ENCODE assay signal across 9 mouse cellular contexts in the genomic region with DNA sequence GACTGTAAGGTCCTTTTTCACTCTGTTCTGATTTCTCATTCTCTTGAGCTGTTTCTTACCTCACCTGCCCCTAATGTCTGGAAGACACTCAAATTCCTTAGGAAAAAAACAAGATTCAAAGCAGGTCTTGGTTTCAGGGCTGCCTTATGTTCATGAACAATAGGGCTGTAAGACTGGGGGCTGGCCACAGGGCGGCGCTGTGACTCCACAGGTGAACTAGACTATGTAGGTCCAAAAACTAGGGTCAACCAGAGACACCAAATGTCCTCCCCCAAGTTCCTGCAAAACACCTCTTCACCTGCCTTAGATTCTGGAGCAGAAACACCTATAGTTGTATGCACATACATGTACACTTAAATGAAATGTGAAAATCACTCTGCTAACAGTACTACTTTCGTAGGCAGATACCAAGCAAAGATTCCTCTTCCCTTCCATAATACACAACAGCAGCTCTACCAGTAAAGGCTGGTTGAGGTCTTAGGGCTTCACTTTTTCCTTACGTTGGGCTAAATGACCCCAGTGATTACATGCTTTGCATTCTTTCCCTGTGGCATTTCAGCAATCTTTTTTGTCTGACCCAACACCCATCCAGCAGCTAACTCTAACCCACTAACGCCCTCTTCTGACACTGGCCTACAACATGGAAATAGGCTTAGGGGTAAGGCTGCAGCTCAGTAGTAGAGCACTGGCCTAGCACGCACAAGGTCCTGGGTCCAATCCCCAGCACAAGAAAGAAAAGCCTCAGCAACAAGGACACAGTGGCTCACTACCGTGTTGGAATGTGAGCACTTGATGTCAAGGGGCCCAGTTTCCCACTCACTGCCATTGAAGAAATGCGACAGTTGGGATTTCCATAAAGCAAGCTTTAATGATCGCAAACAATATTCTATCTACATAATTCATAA. TPM values are rescaled to one million over a fixed set of nuclear protein-coding genes. Genes with fewer than 3 reads are reported as not detected.
A peak's percentile ranks its signal among the peaks of the same experiment; 100 is the strongest.
DNase-seq lines count a peak whose midpoint lies in the region; ATAC-seq and TF ChIP-seq lines count a peak whose summit lies in the region.
"Had no signal": no experiment of that assay in that cellular context is flagged by ENCODE, and none has a peak within 500 bp of the region (broad histone marks: within the 10 kb centered on the region; RNA-seq: fewer than 3 reads in every experiment).

No protein-coding gene starts in this region.

- no peaks in the 10 kb centered on the region for H3K27me3 ChIP-seq in CH12.LX (replicated peaks)
- no peaks in the 10 kb centered on the region for H3K27me3 ChIP-seq in forebrain, embryonic 12.5 days
- H3K27me3 ChIP-seq: embryonic facial prominence, embryonic 13.5 days had no signal

- in situ Hi-C loops in CH12.LX (cut with MboI; ENCODE audit: low pct_ligation_motif_present, low pct_unique_long_range_greater_than_20kb, low sequenced_read_pairs): loop anchor here (25.0 kb wide), 1 partner anchor 434 kb away; the partner anchor contains the start of gene Sall2

- no peak overlapping the region for H3K4me3 ChIP-seq in CH12.LX (replicated peaks in 1 of 3; ENCODE audit: low read depth in 2 of 3, low read length in 2 of 3, poor library complexity in 1 of 3)
- no peak overlapping the region for H3K4me3 ChIP-seq in bone marrow macrophage, adult 2 months (ENCODE audit: insufficient read depth, low read length)
- no peak overlapping the region for H3K4me3 ChIP-seq in forebrain, embryonic 12.5 days (replicated peaks)
- H3K4me3 ChIP-seq: embryonic facial prominence, embryonic 13.5 days had no signal

- no peak overlapping the region for H3K9ac ChIP-seq in CH12.LX (ENCODE audit: insufficient read depth, low read depth)
- H3K9ac ChIP-seq in forebrain, embryonic 12.5 days: no peak overlapping the region
- H3K9ac ChIP-seq: embryonic facial prominence, embryonic 13.5 days had no signal

- TF ChIP-seq RAD21 in CH12.LX (IDR thresholded peaks at IDR 0.05; ENCODE audit: low read depth, low read length): peak; percentile 97

- no peaks in the 10 kb centered on the region for H3K9me3 ChIP-seq in CH12.LX (replicated peaks; ENCODE audit: low read length)
- no peaks in the 10 kb centered on the region for H3K9me3 ChIP-seq in forebrain, embryonic 12.5 days
- H3K9me3 ChIP-seq: embryonic facial prominence, embryonic 13.5 days had no signal

- peak; percentile 66; the same call in 1 of the 2 replicates for ATAC-seq in forebrain, embryonic 12.5 days (ENCODE audit: low FRiP score)

- no peak for TF ChIP-seq POLR2A in CH12.LX (IDR thresholded peaks at IDR 0.05; ENCODE audit: low read depth, low read length)
- TF ChIP-seq POLR2A in bone marrow macrophage, adult 2 months (IDR thresholded peaks at IDR 0.05; ENCODE audit: borderline replicate concordance, low read depth, low read length): no peak

- dilution Hi-C loops in CH12.LX (cut with MboI; ENCODE audit: extremely low pct_ligation_motif_present, extremely low pct_unique_long_range_greater_than_20kb, low sequenced_read_pairs): no loop called here

- TF ChIP-seq EP300 in CH12.LX (IDR thresholded peaks at IDR 0.05; ENCODE audit: low read length): no peak

- intact Hi-C loops in heart, postnatal 10 days (cut with DNase I): loop anchor here (1.0 kb wide), 3 partner anchors 26 to 120 kb away; no protein-coding TSS in a partner anchor

- peak; percentile 57 for DNase-seq in CH12.LX (ENCODE audit: extremely low read depth)
- DNase-seq in heart, postnatal 10 days: peak; percentile 84 to 90
- DNase-seq in kidney, postnatal 4 days: peak; percentile 90 to 91
- DNase-seq in lung, postnatal 10 days: peak; percentile 84
- DNase-seq in ovary, postnatal 36 days (ENCODE audit: low spot score): peak; percentile 77
- DNase-seq in thymus, postnatal 14 days: peak; percentile 85

- peaks cover 0 to 5% of the 10 kb centered on the region in 2 experiments; a peak in 1 of 4 replicates for H3K4me1 ChIP-seq in CH12.LX (ENCODE audit: control insufficient read depth in 1 of 2, insufficient read depth in 2 of 2)
- peaks cover 9% of the 10 kb centered on the region for H3K4me1 ChIP-seq in bone marrow macrophage, adult 2 months (ENCODE audit: control insufficient read depth, insufficient read depth, low read length)
- no peaks in the 10 kb centered on the region for H3K4me1 ChIP-seq in forebrain, embryonic 12.5 days
- H3K4me1 ChIP-seq: embryonic facial prominence, embryonic 13.5 days had no signal

- H3K79me2 ChIP-seq in CH12.LX (replicated peaks; ENCODE audit: control insufficient read depth, extremely low read depth, insufficient read depth, poor library complexity, severe bottlenecking): no peaks in the 10 kb centered on the region

- 63% methylated on average over 9 of the region's 9 CpGs for WGBS in forebrain, embryonic 12.5 days

- no peak overlapping the region for H3K27ac ChIP-seq in CH12.LX (ENCODE audit: insufficient read depth, low read depth)
- no peak overlapping the region for H3K27ac ChIP-seq in bone marrow macrophage, adult 2 months (ENCODE audit: insufficient read depth, low read depth, low read length)
- no peak overlapping the region for H3K27ac ChIP-seq in forebrain, embryonic 12.5 days
- H3K27ac ChIP-seq: embryonic facial prominence, embryonic 13.5 days had no signal

- no peaks in the 10 kb centered on the region for H3K36me3 ChIP-seq in CH12.LX (replicated peaks in 1 of 2; ENCODE audit: control insufficient read depth in 1 of 2, insufficient read depth in 1 of 2, low read length in 1 of 2)
- H3K36me3 ChIP-seq in forebrain, embryonic 12.5 days (replicated peaks): no peaks in the 10 kb centered on the region

- H3K4me2 ChIP-seq in CH12.LX (ENCODE audit: insufficient read depth, low read depth, poor library complexity, severe bottlenecking): peak overlapping the region; percentile 48; the same call in 1 of the 2 replicates
- no peak overlapping the region for H3K4me2 ChIP-seq in forebrain, embryonic 12.5 days
- H3K4me2 ChIP-seq: embryonic facial prominence, embryonic 13.5 days had no signal

- peak; percentile 95 to 98 for TF ChIP-seq CTCF in CH12.LX (conservative IDR thresholded peaks at IDR 0.05 in 1 of 2, IDR thresholded peaks at IDR 0.05 in 1 of 2; ENCODE audit: low read depth in 2 of 2, low read length in 2 of 2)
- peak; percentile 95 for TF ChIP-seq CTCF in bone marrow macrophage, adult 2 months (IDR thresholded peaks at IDR 0.05; ENCODE audit: low read depth, low read length)

TF ChIP-seq in CH12.LX, 34 proteins besides CTCF, POLR2A, EP300 and RAD21:
- TF ChIP-seq SMC3 (IDR thresholded peaks at IDR 0.05; ENCODE audit: low read depth, low read length) (peak; percentile 92), ZC3H11A (IDR thresholded peaks at IDR 0.05; ENCODE audit: low read depth, low read length) (peak; percentile 50), PAX5 (IDR thresholded peaks at IDR 0.05; ENCODE audit: low read length) (no peak), JUN (IDR thresholded peaks at IDR 0.05; ENCODE audit: insufficient read depth, low read depth, low read length) (no peak)

RNA-seq across cellular contexts. Expression of gene Slc39a2, which starts 10.4 kb away (rescaled TPM):
- total RNA-seq in CH12.LX (2012; rRNA removed) (0.42 TPM in 2 replicates), CH12.LX (2014; rRNA removed) (0.11 and 0.20 TPM in 2 replicates)
- 0.44 and 0.49 TPM in 2 replicates for polyA plus RNA-seq in CH12.LX (2012; ENCODE audit: insufficient read length, low read depth)
- polyA plus RNA-seq in bone marrow macrophage, adult 2 months (2012; ENCODE audit: insufficient read depth, insufficient read length, missing spikeins): 0.44 and 1.2 TPM in 2 replicates
- polyA plus RNA-seq in forebrain, embryonic 12.5 days (2016; fragmentation: Nextera tagmentation; extraction: Ambion mirVana): 1.3 and 1.7 TPM in 2 replicates
- total RNA-seq in heart, postnatal 10 days (2021): under 1 TPM; 0.12 to 0.29 TPM

RNA-seq across cellular contexts. Expression of gene Ndrg2, which starts 10.9 kb away (rescaled TPM):
- 0.59 and 1.1 TPM in 2 replicates for total RNA-seq in CH12.LX (2012; rRNA removed)
- total RNA-seq in CH12.LX (2014; rRNA removed): 0.43 and 0.50 TPM in 2 replicates
- polyA plus RNA-seq in CH12.LX (2012; ENCODE audit: insufficient read length, low read depth): 0.74 and 1.0 TPM in 2 replicates
- polyA plus RNA-seq in bone marrow macrophage, adult 2 months (2012; ENCODE audit: insufficient read depth, insufficient read length, missing spikeins): 0.91 and 2.5 TPM in 2 replicates
- 34.2 and 41.1 TPM in 2 replicates for polyA plus RNA-seq in forebrain, embryonic 12.5 days (2016; fragmentation: Nextera tagmentation; extraction: Ambion mirVana)
- 100 to 1,000 TPM; 712 to 721 TPM for total RNA-seq in heart, postnatal 10 days (2021)

RNA-seq across cellular contexts. Expression of gene Tppp2, which starts 15.2 kb away (rescaled TPM):
- total RNA-seq in CH12.LX (2012; rRNA removed) (not detected in 2 replicates), CH12.LX (2014; rRNA removed) (not detected in 2 replicates)
- polyA plus RNA-seq in CH12.LX (2012; ENCODE audit: insufficient read length, low read depth): not detected in 2 replicates
- not detected in 2 replicates for polyA plus RNA-seq in bone marrow macrophage, adult 2 months (2012; ENCODE audit: insufficient read depth, insufficient read length, missing spikeins)
- not detected in 2 replicates for polyA plus RNA-seq in forebrain, embryonic 12.5 days (2016; fragmentation: Nextera tagmentation; extraction: Ambion mirVana)
- total RNA-seq in heart, postnatal 10 days (2021): not detected
- polyA plus RNA-seq: embryonic facial prominence, embryonic 13.5 days had no signal

RNA-seq across cellular contexts. Expression of gene Mettl17, which starts 18.4 kb away (rescaled TPM):
- 19.5 and 21.7 TPM in 2 replicates for total RNA-seq in CH12.LX (2012; rRNA removed)
- total RNA-seq in CH12.LX (2014; rRNA removed): 26.2 and 32.3 TPM in 2 replicates
- 29.9 and 32.0 TPM in 2 replicates for polyA plus RNA-seq in CH12.LX (2012; ENCODE audit: insufficient read length, low read depth)
- polyA plus RNA-seq in bone marrow macrophage, adult 2 months (2012; ENCODE audit: insufficient read depth, insufficient read length, missing spikeins): 18.6 and 19.4 TPM in 2 replicates
- polyA plus RNA-seq in forebrain, embryonic 12.5 days (2016; fragmentation: Nextera tagmentation; extraction: Ambion mirVana): 58.2 and 66.0 TPM in 2 replicates
- total RNA-seq in heart, postnatal 10 days (2021): 10 to 100 TPM; 19.2 to 28.5 TPM

RNA-seq across cellular contexts. Expression of gene Rnase13, which starts 19.5 kb away (rescaled TPM):
- total RNA-seq in CH12.LX (2012; rRNA removed) (not detected in 2 replicates), CH12.LX (2014; rRNA removed) (not detected in 2 replicates)
- polyA plus RNA-seq in CH12.LX (2012; ENCODE audit: insufficient read length, low read depth): not detected in 2 replicates
- not detected in 2 replicates for polyA plus RNA-seq in bone marrow macrophage, adult 2 months (2012; ENCODE audit: insufficient read depth, insufficient read length, missing spikeins)
- polyA plus RNA-seq in forebrain, embryonic 12.5 days (2016; fragmentation: Nextera tagmentation; extraction: Ambion mirVana): not detected in 2 replicates
- not detected for total RNA-seq in heart, postnatal 10 days (2021)
- polyA plus RNA-seq: embryonic facial prominence, embryonic 13.5 days had no signal

Comparison
In these comparisons a context has a peak if more than half of its experiments do, and no peak if none do; other contexts are left out.
1. RNA of gene Ndrg2, which starts 10.9 kb away (polyA plus RNA-seq): 34.2 to 41.1 TPM in forebrain, embryonic 12.5 days; 0.91 to 2.5 TPM in bone marrow macrophage, adult 2 months and 0.74 to 1.0 TPM in CH12.LX; every median in the first group is over 10 times any median in the second.
2. Peak in every context shown above with its lines, with median percentiles within 50 percentile points of each other: DNase-seq.